Mouse (Mus musculus) layer of hippocampus, postnatal 36 days (tissue): ENCODE data around the gene Tmem242. TPM values are rescaled to one million over a fixed set of nuclear protein-coding genes. Genes with fewer than 3 reads are reported as not detected.
"Not testable (repeated sequence)": the region's sequence is repeated elsewhere in the genome, so short reads cannot be mapped to it uniquely, and the experiment has no call there.

ENCODE experiments used
- DNase-seq, 2 experiments: peaks; one replicate each; pipeline ENCODE4 v3.0.0; 2022
- total RNA-seq, 2 experiments: library from RNA; stranded (reverse); gene quantifications; 2 replicates each; pipeline ENCODE4 v1.2.3; 2021

Tmem242 gene
- 10 to 100 TPM; 74.5 to 85.0 TPM for total RNA-seq

- DNase-seq = peak; percentile 88 to 91
Measured at GRCm38 (mm10) chr17:5440159-5440971, at the start of gene Tmem242. Gene Tmem242, minus strand, starts transcription at chr17:5440259.

GRCm38 (mm10) chr17:5488156-5488555 lies 48.1 kb upstream of the Tmem242 start:
- DNase-seq = no peak

- no peak for DNase-seq
Measured at GRCm38 (mm10) chr17:5484663-5485062, 44.6 kb upstream of the Tmem242 start.

- DNase-seq = no peak
Measured at GRCm38 (mm10) chr17:5483456-5483855, 43.4 kb upstream of the Tmem242 start.

GRCm38 (mm10) chr17:5475960-5476725 lies 36.1 kb upstream of the Tmem242 start:
- DNase-seq = no peak

GRCm38 (mm10) chr17:5472268-5472667 lies 32.2 kb upstream of the Tmem242 start:
- DNase-seq = no peak

- no peak for DNase-seq
Measured at GRCm38 (mm10) chr17:5467177-5467576, 27.1 kb upstream of the Tmem242 start.

GRCm38 (mm10) chr17:5466736-5467135 lies 26.7 kb upstream of the Tmem242 start:
- DNase-seq = no peak

- no peak for DNase-seq
Measured at GRCm38 (mm10) chr17:5463912-5464311, 23.9 kb upstream of the Tmem242 start.

GRCm38 (mm10) chr17:5453657-5454056 lies 13.6 kb upstream of the Tmem242 start:
- no peak for DNase-seq

- DNase-seq = no peak
Measured at GRCm38 (mm10) chr17:5443751-5444150, 3.7 kb upstream of the Tmem242 start.

- no peak for DNase-seq
Measured at GRCm38 (mm10) chr17:5443260-5443659, 3.2 kb upstream of the Tmem242 start.

GRCm38 (mm10) chr17:5442403-5442802 lies 2.3 kb upstream of the Tmem242 start:
- not testable (repeated sequence) for DNase-seq

- DNase-seq = no peak
Measured at GRCm38 (mm10) chr17:5439831-5440158, 264 bp downstream of the Tmem242 start.

GRCm38 (mm10) chr17:5429772-5430133 lies 10.3 kb downstream of the Tmem242 start:
- no peak for DNase-seq

GRCm38 (mm10) chr17:5429090-5429771 lies 10.8 kb downstream of the Tmem242 start:
- DNase-seq = peak; percentile 86 to 90

- DNase-seq = no peak
Measured at GRCm38 (mm10) chr17:5425204-5425603, 14.9 kb downstream of the Tmem242 start.

GRCm38 (mm10) chr17:5424156-5424555 lies 15.9 kb downstream of the Tmem242 start:
- DNase-seq = no peak

GRCm38 (mm10) chr17:5421835-5422234 lies 18.2 kb downstream of the Tmem242 start:
- DNase-seq = no peak

- DNase-seq = no peak
Measured at GRCm38 (mm10) chr17:5419771-5420518, 20.1 kb downstream of the Tmem242 start.

GRCm38 (mm10) chr17:5419056-5419455 lies 21.0 kb downstream of the Tmem242 start:
- no peak for DNase-seq

- no peak for DNase-seq
Measured at GRCm38 (mm10) chr17:5418545-5418944, 21.5 kb downstream of the Tmem242 start, which contains the start of gene Ldhal6b. Gene Ldhal6b, minus strand, starts transcription at chr17:5418767.
